Mouse (Mus musculus) hindbrain, embryonic 15.5 days (tissue): ENCODE measurements around the gene Gpr35. TPM values are rescaled to one million over a fixed set of nuclear protein-coding genes. Genes with fewer than 3 reads are reported as not detected.

ENCODE experiments used
- ATAC-seq: fragments of 200-750 bp; cut with Nextera tagmentation; 2 replicates; pipeline ENCODE4 v1.8.0; 2017; ENCODE audit warnings: low read depth, moderate number of reproducible peaks, moderate TSS enrichment; ENCODE audit not compliant: low FRiP score
- H3K27ac ChIP-seq: fragments of 300-500 bp; sonication (generic); replicated peaks from 2 replicates; pipeline ENCODE4 v1.5.1; 2015; ENCODE audit warnings: mild to moderate bottlenecking, inconsistent platforms
- H3K27me3 ChIP-seq: fragments of 300-500 bp; sonication (generic); 2 replicates; pipeline ENCODE4 v1.6.1; 2015; ENCODE audit warnings: control low read depth, inconsistent platforms
- H3K36me3 ChIP-seq: fragments of 300-500 bp; sonication (generic); 2 replicates; pipeline ENCODE4 v1.6.1; 2015; ENCODE audit warnings: control low read depth, inconsistent platforms
- H3K4me1 ChIP-seq: fragments of 300-500 bp; sonication (generic); replicated peaks from 2 replicates; pipeline ENCODE4 v1.6.1; 2015; ENCODE audit warnings: control low read depth, inconsistent platforms
- H3K4me2 ChIP-seq: fragments of 300-500 bp; sonication (generic); 2 replicates; pipeline ENCODE4 v1.6.1; 2015; ENCODE audit warnings: moderate library complexity, mild to moderate bottlenecking, inconsistent platforms
- H3K4me3 ChIP-seq: fragments of 300-500 bp; sonication (generic); 2 replicates; pipeline ENCODE4 v1.5.1; 2015; ENCODE audit warnings: mild to moderate bottlenecking, inconsistent platforms
- H3K9ac ChIP-seq: fragments of 300-500 bp; sonication (generic); 2 replicates; pipeline ENCODE4 v1.6.1; 2015; ENCODE audit warnings: inconsistent platforms
- H3K9me3 ChIP-seq: fragments of 300-500 bp; sonication (generic); 2 replicates; pipeline ENCODE4 v1.6.1; 2016; ENCODE audit warnings: control low read depth, inconsistent platforms
- WGBS: fragments of 180-500 bp; shearing (Covaris S2); methylation state at CpG from one replicate; pipeline ENCODE4 v1.1.7; 2015; 5-methylcytosine and 5-hydroxymethylcytosine counted together
- polyA plus RNA-seq: library from polyadenylated mRNA; unstranded; fragments of >200 nt; fragmentation: Nextera tagmentation; extraction: Ambion mirVana; gene quantifications from 2 replicates; pipeline ENCODE4 v1.2.1, GENCODE M21; 2015

Gpr35 gene
- polyA plus RNA-seq, 1 experiment from 2014 or later, result 0.79 TPM

- ATAC-seq, result no peak
- H3K4me1 ChIP-seq, result no peaks in the 10 kb centered on the region
- WGBS, result 91% methylated on average over 3 of the region's 3 CpGs
- H3K9me3 ChIP-seq, result no peaks in the 10 kb centered on the region
- no peak overlapping the region for H3K4me3 ChIP-seq
- peaks cover 89% of the 10 kb centered on the region for H3K36me3 ChIP-seq
- H3K9ac ChIP-seq, result no peak overlapping the region
- no peaks in the 10 kb centered on the region for H3K27me3 ChIP-seq
- no peak overlapping the region for H3K4me2 ChIP-seq
- no peak overlapping the region for H3K27ac ChIP-seq
Measured at GRCm38 (mm10) chr1:93031199-93031598, 80.5 kb downstream of the Gpr35 start.

- H3K4me1 ChIP-seq, result no peaks in the 10 kb centered on the region
- H3K4me2 ChIP-seq, result no peak overlapping the region
- no peak overlapping the region for H3K27ac ChIP-seq
- no peaks in the 10 kb centered on the region for H3K9me3 ChIP-seq
- no peak overlapping the region for H3K4me3 ChIP-seq
- peaks cover 93% of the 10 kb centered on the region for H3K36me3 ChIP-seq
- ATAC-seq, result no peak
- no peaks in the 10 kb centered on the region for H3K27me3 ChIP-seq
- H3K9ac ChIP-seq, result no peak overlapping the region
- 62% methylated on average over 8 of the region's 8 CpGs for WGBS
Measured at GRCm38 (mm10) chr1:93033989-93034388, 83.3 kb downstream of the Gpr35 start.

- Histone ChIP-seq H3K36me3 (peaks cover 93% of the 10 kb centered on the region), H3K27me3 (no peaks in the 10 kb centered on the region), H3K27ac (no peak overlapping the region), H3K4me3 (no peak overlapping the region), H3K9ac (no peak overlapping the region), H3K4me2 (no peak overlapping the region), H3K9me3 (no peaks in the 10 kb centered on the region), H3K4me1 (no peaks in the 10 kb centered on the region)
- ATAC-seq, result 0 out of 2 replicates have a peak, but pooled peaks have one; percentile 4
- WGBS, result 78% methylated on average over 4 of the region's 4 CpGs
Measured at GRCm38 (mm10) chr1:93035981-93036380, 85.3 kb downstream of the Gpr35 start.

Other genes starting within 250 kb of the Gpr35 start
- 64.5 and 71.2 TPM in 2 replicates for gene Gpc1, start 119.2 kb upstream of the Gpr35 start, polyA plus RNA-seq
- 0.56 and 0.61 TPM in 2 replicates for gene Ankmy1, start 48.0 kb upstream of the Gpr35 start, polyA plus RNA-seq
- gene Dusp28, start 43.9 kb upstream of the Gpr35 start, polyA plus RNA-seq, result 16.6 and 17.3 TPM in 2 replicates
- gene Rnpepl1, start 40.1 kb upstream of the Gpr35 start, polyA plus RNA-seq, result 30.4 and 36.2 TPM in 2 replicates
- 59.2 and 62.3 TPM in 2 replicates for gene Capn10, start 16.5 kb upstream of the Gpr35 start, polyA plus RNA-seq
- gene Aqp12, start 55.5 kb downstream of the Gpr35 start, polyA plus RNA-seq, result not detected in 2 replicates
- gene Kif1a, start 151.1 kb downstream of the Gpr35 start, polyA plus RNA-seq, result 456 and 490 TPM in 2 replicates
- not detected in 2 replicates for gene Agxt, start 184.4 kb downstream of the Gpr35 start, polyA plus RNA-seq
- 0.23 and 0.28 TPM in 2 replicates for gene 2310007B03Rik, start 210.1 kb downstream of the Gpr35 start, polyA plus RNA-seq
- 0.35 and 0.45 TPM in 2 replicates for gene Crocc2, start 217.9 kb downstream of the Gpr35 start, polyA plus RNA-seq